Mouse (Mus musculus): ENCODE data around the gene Aes.

DNA sequence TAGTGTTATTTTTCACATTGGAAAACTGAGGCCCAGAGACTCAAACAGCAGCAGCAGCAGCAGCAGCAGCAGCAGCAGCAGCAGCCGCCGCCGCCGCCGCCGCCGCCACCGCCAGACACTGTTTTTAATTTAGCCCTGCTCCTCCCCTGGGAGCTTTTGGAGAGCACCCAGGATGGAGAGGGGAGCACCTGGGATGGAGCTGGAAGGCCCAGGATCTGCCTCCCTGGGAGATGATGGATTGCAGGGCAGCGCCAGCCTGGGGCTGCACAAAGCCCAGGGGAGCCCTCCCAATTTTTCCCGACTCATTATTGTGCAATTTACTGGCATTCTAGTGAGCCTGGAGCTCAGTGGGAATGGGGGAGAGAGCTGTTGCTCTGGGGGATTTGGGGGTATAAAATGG lies 37.3 kb downstream of the Aes start:
- TF ChIP-seq CTCF (IDR thresholded peaks at IDR 0.05; ENCODE audit: low read depth, low read length), result no peak
- TF ChIP-seq POLR2A (IDR thresholded peaks at IDR 0.05; ENCODE audit: borderline replicate concordance, low read depth, low read length), result no peak

Data from bone marrow macrophage, adult 2 months (primary cell).